Mouse (Mus musculus) forebrain, embryonic 13.5 days (tissue): ENCODE data around the gene Gast. TPM values are rescaled to one million over a fixed set of nuclear protein-coding genes. Genes with fewer than 3 reads are reported as not detected.

Experiments used
- ATAC-seq: fragments of 200-750 bp; cut with Nextera tagmentation; 2 replicates; pipeline ENCODE4 v1.8.0; 2017
- H3K27ac ChIP-seq: fragments of 300-500 bp; sonication (generic); 2 replicates; pipeline ENCODE4 v1.5.1; 2015; ENCODE audit warnings: inconsistent platforms, mild to moderate bottlenecking, moderate library complexity
- H3K27me3 ChIP-seq: fragments of 300-500 bp; sonication (generic); 2 replicates; pipeline ENCODE4 v1.6.1; 2015; ENCODE audit warnings: mild to moderate bottlenecking, inconsistent platforms
- H3K36me3 ChIP-seq: fragments of 300-500 bp; sonication (generic); 2 replicates; pipeline ENCODE4 v1.6.1; 2015; ENCODE audit warnings: mild to moderate bottlenecking, inconsistent platforms; ENCODE audit not compliant: poor library complexity, severe bottlenecking
- H3K4me1 ChIP-seq: fragments of 300-500 bp; sonication (generic); 2 replicates; pipeline ENCODE4 v1.6.1; 2015; ENCODE audit warnings: inconsistent platforms
- H3K4me2 ChIP-seq: fragments of 300-500 bp; sonication (generic); 2 replicates; pipeline ENCODE4 v1.6.1; 2015; ENCODE audit warnings: inconsistent platforms, mild to moderate bottlenecking, moderate library complexity
- H3K4me3 ChIP-seq: fragments of 300-500 bp; sonication (generic); 2 replicates; pipeline ENCODE4 v1.5.1; 2015; ENCODE audit warnings: mild to moderate bottlenecking, inconsistent platforms
- H3K9ac ChIP-seq: fragments of 300-500 bp; sonication (generic); 2 replicates; pipeline ENCODE4 v1.6.1; 2015; ENCODE audit warnings: mild to moderate bottlenecking, inconsistent platforms
- H3K9me3 ChIP-seq: fragments of 300-500 bp; sonication (generic); replicated peaks from 2 replicates; pipeline ENCODE4 v1.6.1; 2016; ENCODE audit warnings: inconsistent platforms
- WGBS: fragments of 180-500 bp; shearing (Covaris S2); methylation state at CpG from one replicate; pipeline ENCODE4 v1.1.7; 2015; 5-methylcytosine and 5-hydroxymethylcytosine counted together
- polyA plus RNA-seq: library from polyadenylated mRNA; unstranded; fragments of >200 nt; fragmentation: Nextera tagmentation; extraction: Ambion mirVana; gene quantifications from 2 replicates; pipeline ENCODE4 v1.2.1, GENCODE M21; 2015

Gene Gast
- 0.56 and 0.89 TPM in 2 replicates for polyA plus RNA-seq

- no peak for ATAC-seq
- H3K4me1 ChIP-seq = peaks cover 39% of the 10 kb centered on the region
- H3K9me3 ChIP-seq = no peaks in the 10 kb centered on the region
- peak within 1 kb of the TSS; percentile 90 for H3K27ac ChIP-seq
- H3K27me3 ChIP-seq = no peaks in the 10 kb centered on the region
- H3K4me2 ChIP-seq = peak within 1 kb of the TSS; percentile 24; the same call in 1 of the 2 replicates
- H3K36me3 ChIP-seq = no peaks in the 10 kb centered on the region
- 83% methylated on average over 6 of the region's 6 CpGs for WGBS
- H3K4me3 ChIP-seq = no peak within 1 kb of the TSS
- H3K9ac ChIP-seq = no peak within 1 kb of the TSS
These were observed at the start of gene Gast for GRCm38 (mm10) chr11:100333944-100334457. Gast (plus strand) TSS chr11:100334407.

GRCm38 (mm10) chr11:100284988-100285387 lies 49.2 kb upstream of the Gast start:
- no peak for ATAC-seq
- Histone ChIP-seq H3K4me3 (no peak overlapping the region), H3K27ac (no peak overlapping the region), H3K9me3 (no peaks in the 10 kb centered on the region), H3K4me2 (no peak overlapping the region), H3K9ac (no peak overlapping the region), H3K4me1 (peaks cover 11% of the 10 kb centered on the region), H3K27me3 (no peaks in the 10 kb centered on the region), H3K36me3 (no peaks in the 10 kb centered on the region)
- 82% methylated on average over 4 of the region's 4 CpGs for WGBS

GRCm38 (mm10) chr11:100287024-100287423 lies 47.2 kb upstream of the Gast start:
- Histone ChIP-seq H3K27me3 (no peaks in the 10 kb centered on the region), H3K9ac (peak overlapping the region; percentile 28; the same call in 1 of the 2 replicates), H3K36me3 (no peaks in the 10 kb centered on the region), H3K27ac (no peak overlapping the region), H3K9me3 (no peaks in the 10 kb centered on the region), H3K4me2 (no peak overlapping the region), H3K4me1 (peaks cover 19% of the 10 kb centered on the region), H3K4me3 (no peak overlapping the region)
- no peak for ATAC-seq
- 22% methylated on average over 10 of the region's 10 CpGs for whole genome bisulfite sequencing

GRCm38 (mm10) chr11:100288942-100289341 lies 45.3 kb upstream of the Gast start:
- Histone ChIP-seq H3K27me3 (no peaks in the 10 kb centered on the region), H3K4me2 (no peak overlapping the region), H3K27ac (no peak overlapping the region), H3K4me3 (no peak overlapping the region), H3K9ac (no peak overlapping the region), H3K9me3 (no peaks in the 10 kb centered on the region), H3K4me1 (peaks cover 25% of the 10 kb centered on the region), H3K36me3 (no peaks in the 10 kb centered on the region)
- WGBS = 90% methylated on average over 6 of the region's 6 CpGs
- ATAC-seq = no peak

- H3K27me3 ChIP-seq = no peaks in the 10 kb centered on the region
- H3K4me1 ChIP-seq = peaks cover 25% of the 10 kb centered on the region
- no peak overlapping the region for H3K27ac ChIP-seq
- no peaks in the 10 kb centered on the region for H3K36me3 ChIP-seq
- no peak overlapping the region for H3K4me3 ChIP-seq
- H3K4me2 ChIP-seq = no peak overlapping the region
- H3K9me3 ChIP-seq = no peaks in the 10 kb centered on the region
- WGBS = 38% methylated on average over 5 of the region's 5 CpGs
- H3K9ac ChIP-seq = no peak overlapping the region
- no peak for ATAC-seq
These were observed 44.0 kb upstream of the Gast start for GRCm38 (mm10) chr11:100290235-100290634.

DNA sequence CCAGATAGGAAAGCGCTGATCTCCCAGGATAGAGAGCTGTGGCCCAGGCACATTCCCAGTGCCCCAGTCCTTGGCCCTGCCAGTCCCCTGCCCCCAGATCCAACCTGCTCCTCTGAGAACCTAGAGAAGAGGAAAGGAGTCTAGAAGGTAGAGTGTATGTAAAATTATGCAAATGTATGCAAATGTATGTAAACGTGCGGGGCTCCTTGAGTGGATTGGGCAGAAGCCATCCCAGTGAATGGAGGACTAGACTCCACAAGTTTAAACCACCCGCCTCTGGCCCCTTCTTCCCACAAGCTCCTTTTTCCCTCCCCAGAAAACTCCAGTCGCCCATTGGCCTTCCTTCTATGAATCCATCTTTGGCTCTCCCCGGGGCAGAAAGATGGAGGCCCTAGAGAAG lies 41.3 kb upstream of the Gast start:
- Histone ChIP-seq H3K27me3 (no peaks in the 10 kb centered on the region), H3K4me1 (peaks cover 18% of the 10 kb centered on the region), H3K36me3 (no peaks in the 10 kb centered on the region), H3K4me2 (no peak overlapping the region), H3K27ac (no peak overlapping the region), H3K9me3 (no peaks in the 10 kb centered on the region), H3K4me3 (no peak overlapping the region), H3K9ac (no peak overlapping the region)
- peak; percentile 56; the same call in 1 of the 2 replicates for ATAC-seq
- WGBS = 36% methylated on average over 6 of the region's 6 CpGs

DNA sequence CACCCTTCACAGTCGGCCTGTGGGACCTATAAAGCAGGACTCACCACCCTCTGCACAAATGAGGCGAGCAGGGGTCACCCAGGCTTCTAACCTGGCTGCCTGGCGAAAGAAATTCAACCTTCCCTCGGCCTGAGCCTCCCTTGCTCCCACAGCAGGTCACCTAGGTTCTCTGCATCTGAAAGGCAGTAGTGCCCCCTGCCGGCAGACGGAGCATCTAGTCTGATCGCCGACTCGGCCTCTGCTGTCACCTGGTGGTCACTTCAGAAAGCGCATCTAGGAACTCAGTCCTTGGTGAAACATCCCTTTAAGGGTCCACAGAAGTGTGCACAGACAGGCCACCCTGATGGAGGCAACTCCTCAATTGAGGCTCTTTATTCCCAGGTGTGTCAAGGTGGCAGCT lies 38.9 kb upstream of the Gast start:
- Histone ChIP-seq H3K36me3 (no peaks in the 10 kb centered on the region), H3K4me1 (peaks cover 17% of the 10 kb centered on the region), H3K4me3 (no peak overlapping the region), H3K4me2 (no peak overlapping the region; the same call in 1 of the 2 replicates), H3K9me3 (no peaks in the 10 kb centered on the region), H3K27me3 (no peaks in the 10 kb centered on the region), H3K27ac (no peak overlapping the region), H3K9ac (no peak overlapping the region)
- peak; percentile 48 for ATAC-seq
- WGBS = 1% methylated on average over 10 of the region's 10 CpGs

DNA sequence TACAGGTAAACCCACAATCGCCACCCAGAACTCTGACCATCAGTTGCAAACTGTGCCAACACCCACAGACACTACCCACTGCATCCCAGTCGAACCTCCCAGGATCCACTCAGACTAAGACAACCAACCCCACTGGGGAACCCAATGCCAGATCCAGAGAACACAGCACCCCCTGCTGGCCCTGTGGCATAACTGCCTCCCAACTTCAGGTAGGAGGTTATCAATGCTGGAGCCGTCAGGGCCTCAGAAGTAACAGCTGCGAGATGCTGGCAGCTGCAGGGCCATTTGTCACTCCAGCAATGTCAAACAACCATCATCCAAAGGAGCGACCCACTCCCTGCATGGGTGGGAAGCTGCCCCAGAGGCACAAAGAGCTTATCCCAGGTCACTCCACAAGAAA lies 36.4 kb upstream of the Gast start:
- H3K4me3 ChIP-seq = 0 out of 2 replicates have a peak overlapping the region, but pooled peaks have one; percentile 10
- no peaks in the 10 kb centered on the region for H3K9me3 ChIP-seq
- no peaks in the 10 kb centered on the region for H3K27me3 ChIP-seq
- peak overlapping the region; percentile 44 for H3K4me2 ChIP-seq
- H3K9ac ChIP-seq = no peak overlapping the region
- WGBS = 39% methylated on average over 5 of the region's 5 CpGs
- no peak for ATAC-seq
- no peak overlapping the region for H3K27ac ChIP-seq
- no peaks in the 10 kb centered on the region for H3K36me3 ChIP-seq
- peaks cover 10% of the 10 kb centered on the region for H3K4me1 ChIP-seq

- Histone ChIP-seq H3K4me1 (peaks cover 3% of the 10 kb centered on the region; the same call in 1 of the 2 replicates), H3K27me3 (no peaks in the 10 kb centered on the region), H3K9ac (0 out of 2 replicates have a peak overlapping the region, but pooled peaks have one; percentile 22), H3K4me2 (peak overlapping the region; percentile 44), H3K4me3 (0 out of 2 replicates have a peak overlapping the region, but pooled peaks have one; percentile 10), H3K36me3 (no peaks in the 10 kb centered on the region), H3K9me3 (no peaks in the 10 kb centered on the region), H3K27ac (no peak overlapping the region)
- ATAC-seq = peak; percentile 55; the same call in 1 of the 2 replicates
- 20% methylated on average over 18 of the region's 18 CpGs for WGBS
These were observed 35.8 kb upstream of the Gast start for GRCm38 (mm10) chr11:100298274-100299036.

GRCm38 (mm10) chr11:100300293-100300692 lies 33.9 kb upstream of the Gast start:
- Histone ChIP-seq H3K4me3 (no peak overlapping the region), H3K4me2 (no peak overlapping the region), H3K9me3 (no peaks in the 10 kb centered on the region), H3K9ac (no peak overlapping the region), H3K27ac (no peak overlapping the region), H3K27me3 (no peaks in the 10 kb centered on the region), H3K4me1 (0 out of 2 replicates have a peak, but pooled peaks cover 2% of the 10 kb centered on the region), H3K36me3 (no peaks in the 10 kb centered on the region)
- no peak for ATAC-seq
- 7% methylated on average over 5 of the region's 5 CpGs for WGBS

DNA sequence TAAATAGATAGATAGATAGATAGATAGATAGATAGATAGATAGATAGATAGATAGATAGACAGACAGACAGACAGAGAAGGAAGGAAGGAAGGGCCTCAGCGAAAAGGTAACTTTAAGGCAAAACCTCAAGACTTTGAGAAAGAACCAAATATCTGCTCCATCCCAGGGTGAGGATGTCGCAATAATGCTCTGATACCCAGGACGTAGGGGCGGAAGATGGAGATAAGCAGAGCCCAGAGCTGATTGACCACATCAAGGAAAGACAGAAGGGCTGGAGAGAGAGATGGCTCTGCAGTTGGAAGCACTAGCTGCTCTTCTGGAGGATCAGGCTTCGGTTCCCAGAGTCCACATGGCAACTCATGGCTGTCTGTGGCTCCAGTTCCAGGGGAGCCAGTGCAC lies 32.9 kb upstream of the Gast start:
- no peak overlapping the region for H3K4me3 ChIP-seq
- H3K9me3 ChIP-seq = no peaks in the 10 kb centered on the region
- no peak for ATAC-seq
- no peaks in the 10 kb centered on the region for H3K36me3 ChIP-seq
- H3K4me1 ChIP-seq = 0 out of 2 replicates have a peak, but pooled peaks cover 2% of the 10 kb centered on the region
- H3K27me3 ChIP-seq = no peaks in the 10 kb centered on the region
- 92% methylated on average over 5 of the region's 5 CpGs for WGBS
- H3K9ac ChIP-seq = no peak overlapping the region
- no peak overlapping the region for H3K4me2 ChIP-seq
- no peak overlapping the region for H3K27ac ChIP-seq

- no peaks in the 10 kb centered on the region; the same call in 1 of the 2 replicates for H3K4me1 ChIP-seq
- H3K36me3 ChIP-seq = no peaks in the 10 kb centered on the region
- no peak overlapping the region for H3K9ac ChIP-seq
- H3K4me3 ChIP-seq = no peak overlapping the region
- H3K9me3 ChIP-seq = no peaks in the 10 kb centered on the region
- no peaks in the 10 kb centered on the region for H3K27me3 ChIP-seq
- H3K27ac ChIP-seq = no peak overlapping the region
- H3K4me2 ChIP-seq = no peak overlapping the region
- WGBS = 92% methylated on average over 5 of the region's 5 CpGs
- no peak for ATAC-seq
These were observed 26.3 kb upstream of the Gast start for GRCm38 (mm10) chr11:100307900-100308299.
